Mouse (Mus musculus) v-Abl transformed pro-B cells (cell line): ENCODE measurements around the gene Iqschfp.

Source experiments
- in situ Hi-C, 2 experiments: fragments of 400-800 bp; cut with MboI; formaldehyde crosslinking; loops; one replicate each; pipeline ENCODE4 v1.15.1; 2025; ENCODE audit not compliant: unreplicated experiment in 2 of 2

Gene Iqschfp

GRCm38 (mm10) chr3:68650251-68650650 is 758.2 kb downstream of the Iqschfp start:
- in situ Hi-C loops = loop anchor here in 1 of 2 experiments (5.0 kb wide), 1 partner anchor 42 kb away; the partner anchor contains the start of gene Il12a

- in situ Hi-C loops = no loop called here
Observed at GRCm38 (mm10) chr3:68656607-68657352, 764.7 kb downstream of the Iqschfp start.

GRCm38 (mm10) chr3:68657589-68658245 is 765.7 kb downstream of the Iqschfp start:
- in situ Hi-C loops = no loop called here

DNA sequence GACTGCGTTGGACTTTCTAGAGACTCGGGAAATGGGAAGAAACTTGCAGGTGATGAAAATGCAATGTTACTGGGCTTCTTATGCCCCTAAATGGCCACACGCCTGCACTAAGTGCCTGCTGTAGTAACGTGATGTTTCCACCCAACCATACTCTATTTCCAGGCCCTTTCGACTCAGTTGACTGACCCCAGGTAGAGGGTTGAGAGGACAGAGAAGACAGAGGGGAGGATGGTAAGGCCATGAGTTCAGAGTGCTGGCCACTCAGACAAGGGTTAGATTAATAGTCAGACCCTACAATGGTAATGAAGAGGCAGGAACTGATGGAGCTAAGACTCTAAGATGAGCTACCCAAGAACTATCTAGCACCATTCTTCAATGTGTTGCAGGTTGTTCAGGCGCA is 768.0 kb downstream of the Iqschfp start:
- in situ Hi-C loops = no loop called here

DNA sequence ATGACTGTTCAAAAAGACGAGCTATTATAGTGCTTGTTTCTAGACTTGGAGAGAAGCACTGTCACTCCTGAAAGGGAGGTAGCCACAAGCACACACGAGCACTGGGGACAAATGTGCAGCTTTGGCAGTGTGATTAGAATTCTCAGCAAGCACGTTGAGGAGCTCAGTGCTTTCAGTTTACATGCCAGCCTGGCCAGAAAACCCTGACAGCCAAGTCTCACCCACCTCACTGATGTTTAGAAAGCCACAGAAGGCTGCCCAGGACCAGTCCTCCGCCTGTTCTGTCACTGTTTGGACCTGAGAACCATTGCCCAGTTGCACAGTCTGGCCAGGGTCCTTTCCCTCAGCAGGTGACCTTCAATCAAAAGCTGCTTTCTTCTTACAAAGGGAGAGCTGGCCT is 768.5 kb downstream of the Iqschfp start:
- in situ Hi-C loops = no loop called here

- in situ Hi-C loops = no loop called here
Observed at GRCm38 (mm10) chr3:68662386-68662785, 770.4 kb downstream of the Iqschfp start.

DNA sequence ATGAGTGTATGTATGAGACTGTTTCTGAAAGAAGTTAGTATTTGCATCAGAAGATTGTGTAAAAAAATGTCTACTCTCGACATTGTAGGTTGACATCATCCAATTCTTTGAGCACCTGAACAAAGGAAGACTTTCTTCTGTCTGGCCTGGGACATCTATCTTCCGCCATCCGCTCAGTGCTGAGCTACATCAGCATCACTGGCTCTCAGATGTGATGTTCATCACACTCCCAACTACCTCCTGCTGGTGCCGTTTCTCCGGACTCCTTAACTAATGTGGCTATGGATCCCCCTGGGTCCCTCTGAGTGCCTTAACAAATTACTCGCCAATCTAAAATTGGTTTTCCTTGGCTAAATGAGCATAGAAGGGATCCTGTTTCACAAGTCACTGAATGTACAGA is 772.3 kb downstream of the Iqschfp start:
- in situ Hi-C loops = no loop called here

DNA sequence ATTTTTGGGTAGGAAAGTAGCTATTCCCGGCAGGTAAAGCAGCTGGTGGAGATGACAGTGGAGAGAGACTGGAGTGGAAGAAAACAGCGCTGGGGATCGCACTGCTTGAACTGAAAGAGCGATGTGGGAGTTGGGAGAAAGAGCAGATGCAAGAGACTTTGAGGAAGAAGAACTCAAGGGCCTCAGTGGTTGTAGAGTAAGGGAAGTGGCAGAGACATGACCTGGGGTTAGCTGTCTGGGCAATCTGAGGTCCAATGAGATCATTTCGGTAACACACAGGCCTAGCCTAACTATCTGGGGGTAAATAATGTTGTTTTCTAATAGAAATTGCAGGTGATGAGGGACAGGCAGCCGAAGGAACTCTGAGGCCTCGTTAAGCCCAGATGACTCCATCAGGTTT is 774.3 kb downstream of the Iqschfp start:
- in situ Hi-C loops = no loop called here

GRCm38 (mm10) chr3:68667852-68668251 is 775.8 kb downstream of the Iqschfp start:
- in situ Hi-C loops = no loop called here

DNA sequence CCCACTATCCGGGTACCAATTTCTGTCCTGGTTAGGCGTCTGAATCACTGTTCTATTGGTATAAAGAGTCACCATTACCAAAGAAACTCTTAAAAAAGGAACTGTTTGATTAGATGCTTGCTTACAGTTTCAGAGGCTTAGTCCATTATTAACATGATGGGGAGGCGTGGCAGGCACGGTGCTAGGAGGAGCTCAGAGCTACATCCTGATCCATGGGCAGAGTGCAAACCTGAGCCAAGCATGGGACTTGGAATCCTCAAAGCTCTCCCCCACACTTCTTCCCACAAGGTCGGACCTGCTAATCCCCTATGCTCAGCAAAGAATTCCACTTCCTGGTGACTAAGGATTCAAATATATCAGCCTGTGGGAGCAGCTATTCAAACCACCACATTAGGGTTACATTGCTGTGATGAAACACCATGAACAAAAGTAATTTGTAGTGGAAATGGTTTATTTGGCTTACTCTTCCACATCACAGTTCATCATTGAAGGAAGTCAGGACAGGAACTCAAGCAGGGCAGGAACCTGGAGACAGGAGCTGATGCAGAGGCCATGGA is 777.5 kb downstream of the Iqschfp start:
- in situ Hi-C loops = no loop called here

DNA sequence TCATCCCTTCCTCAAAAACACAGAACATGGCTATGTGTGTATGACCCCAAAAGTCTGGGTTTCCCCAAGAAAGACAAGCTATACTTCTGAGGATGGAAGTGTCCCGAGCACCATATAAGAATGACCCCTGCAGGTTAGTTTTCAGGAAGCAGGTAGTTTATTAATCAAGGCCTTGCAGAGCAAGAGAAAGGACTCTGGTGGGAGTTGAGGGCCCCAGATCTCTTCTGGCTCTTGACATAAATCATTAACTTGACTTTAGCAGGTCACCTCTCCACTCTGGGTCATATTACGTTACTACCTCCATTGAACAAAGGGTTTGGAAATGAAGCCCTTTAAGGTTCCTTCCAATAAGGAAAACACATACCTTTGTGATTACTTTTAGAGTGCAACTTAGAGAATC is 782.7 kb downstream of the Iqschfp start:
- in situ Hi-C loops = loop anchor here in 1 of 2 experiments (25.0 kb wide), 2 partner anchors 1187 to 1687 kb away; partner anchors contain the start of genes Rsrc1 and Shox2

- in situ Hi-C loops = loop anchor here in 1 of 2 experiments (25.0 kb wide), 2 partner anchors 1188 to 1688 kb away; partner anchors contain the start of genes Rsrc1 and Shox2
Observed at GRCm38 (mm10) chr3:68675216-68675835, 783.3 kb downstream of the Iqschfp start.
